Mouse (Mus musculus): ENCODE data around the gene Fgfr4.

- no peak for TF ChIP-seq CTCF (IDR thresholded peaks at IDR 0.05; ENCODE audit: control insufficient read depth, insufficient read depth, low read length)
- no peak for TF ChIP-seq POLR2A (IDR thresholded peaks at IDR 0.05; ENCODE audit: borderline replicate concordance, control insufficient read depth, low read depth, low read length)
Measured at GRCm38 (mm10) chr13:55153951-55154350, 1.5 kb downstream of the Fgfr4 start.

Measured in bone marrow, adult 2 months (tissue).